Mouse (Mus musculus): ENCODE results near the gene Mpzl3. TPM values are rescaled to one million over a fixed set of nuclear protein-coding genes. Genes with fewer than 3 reads are reported as not detected.
A peak's percentile ranks its signal among the peaks of the same experiment; 100 is the strongest.

Mpzl3 gene
- polyA plus RNA-seq, 2 experiments from 2014 or later: 10.2 to 11.9 TPM

- ATAC-seq: no peak
These were observed 8.0 kb upstream of the Mpzl3 start for GRCm38 (mm10) chr9:45046973-45047372.

GRCm38 (mm10) chr9:45048511-45048910, 6.5 kb upstream of the Mpzl3 start:
- peak; percentile 59 for ATAC-seq

- ATAC-seq: no peak
These were observed 5.3 kb upstream of the Mpzl3 start for GRCm38 (mm10) chr9:45049731-45050130.

- no peak for ATAC-seq
These were observed 4.7 kb upstream of the Mpzl3 start for GRCm38 (mm10) chr9:45050301-45050700.

GRCm38 (mm10) chr9:45058304-45058940, 3.4 kb downstream of the Mpzl3 start:
- ATAC-seq: no peak

- ATAC-seq: no peak
These were observed 5.2 kb downstream of the Mpzl3 start for GRCm38 (mm10) chr9:45060151-45060550.

- peak; percentile 70 for ATAC-seq
These were observed 7.7 kb downstream of the Mpzl3 start for GRCm38 (mm10) chr9:45062677-45063076.

- ATAC-seq: no peak
These were observed 9.4 kb downstream of the Mpzl3 start for GRCm38 (mm10) chr9:45064421-45064820.

- ATAC-seq: no peak
These were observed 11.7 kb downstream of the Mpzl3 start for GRCm38 (mm10) chr9:45066735-45067134.

- no peak for ATAC-seq
These were observed 16.8 kb downstream of the Mpzl3 start for GRCm38 (mm10) chr9:45071800-45072199.

GRCm38 (mm10) chr9:45077859-45078258, 22.9 kb downstream of the Mpzl3 start:
- no peak for ATAC-seq

GRCm38 (mm10) chr9:45079011-45079410, 24.0 kb downstream of the Mpzl3 start, which contains the start of gene Jaml:
TSS of gene Jaml (plus strand) at chr9:45079183.
- peak; percentile 41 for ATAC-seq

GRCm38 (mm10) chr9:45083132-45083531, 28.1 kb downstream of the Mpzl3 start:
- ATAC-seq: peak; percentile 74

GRCm38 (mm10) chr9:45084556-45084955, 29.6 kb downstream of the Mpzl3 start:
- no peak for ATAC-seq

- ATAC-seq: no peak
These were observed 31.0 kb downstream of the Mpzl3 start for GRCm38 (mm10) chr9:45085741-45086690.

- ATAC-seq: no peak
These were observed 33.1 kb downstream of the Mpzl3 start for GRCm38 (mm10) chr9:45088040-45088439.

GRCm38 (mm10) chr9:45090811-45091210, 35.8 kb downstream of the Mpzl3 start:
- ATAC-seq: no peak

GRCm38 (mm10) chr9:45092641-45093040, 37.7 kb downstream of the Mpzl3 start:
- ATAC-seq: no peak

GRCm38 (mm10) chr9:45095149-45095937, 40.4 kb downstream of the Mpzl3 start:
- ATAC-seq: no peak

GRCm38 (mm10) chr9:45097877-45098276, 42.9 kb downstream of the Mpzl3 start:
- ATAC-seq: no peak

- no peak for ATAC-seq
These were observed 43.4 kb downstream of the Mpzl3 start for GRCm38 (mm10) chr9:45098426-45098825.

- no peak for ATAC-seq
These were observed 47.5 kb downstream of the Mpzl3 start for GRCm38 (mm10) chr9:45102528-45102927.

Measured in activated CD4-positive, CD25-positive, alpha-beta regulatory T cell, adult 4 months (primary cell).